Mouse (Mus musculus): ENCODE results near the gene Rchy1.

DNA sequence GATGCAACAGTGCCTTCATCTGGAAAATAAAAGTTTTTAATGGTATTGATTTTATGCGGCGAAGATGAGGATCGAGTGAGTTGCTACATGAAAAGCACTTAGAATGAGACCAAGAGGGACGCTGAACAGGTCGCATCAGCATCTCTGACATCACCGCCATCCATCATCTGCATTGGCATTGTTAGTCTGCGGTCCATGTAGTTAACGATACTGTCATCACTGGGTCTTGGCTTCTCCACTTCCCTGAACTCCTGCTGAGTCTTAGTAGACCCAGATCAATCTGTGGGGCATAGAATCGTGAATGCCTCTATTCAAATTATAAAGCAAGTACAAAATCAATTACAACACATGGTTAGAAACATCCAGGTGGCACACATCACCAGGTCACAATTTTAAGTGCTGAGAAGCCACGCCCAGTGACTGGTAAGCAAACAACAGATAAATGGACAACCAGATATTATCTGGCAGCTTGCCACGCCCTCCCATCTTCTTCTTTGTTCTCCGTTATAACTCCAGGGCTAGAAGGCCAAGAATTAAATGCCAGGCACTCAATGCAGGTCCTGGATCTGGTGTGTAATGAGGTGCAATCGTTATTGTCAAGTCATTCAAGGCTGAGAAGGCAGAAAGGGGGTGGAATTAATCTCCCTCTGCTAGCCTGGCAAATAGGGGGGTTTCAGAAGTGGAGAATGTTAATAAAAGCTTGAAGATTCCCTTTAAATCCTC is 51.3 kb downstream of the Rchy1 start:
- TF ChIP-seq POLR2A (IDR thresholded peaks at IDR 0.05; ENCODE audit: borderline replicate concordance, low read depth, low read length) (no peak), CTCF (IDR thresholded peaks at IDR 0.05; ENCODE audit: low read depth, low read length) (no peak)

Data from bone marrow macrophage, adult 2 months (primary cell).